Mouse (Mus musculus) 3134 (cell line): Measurements from ENCODE around the gene Cerkl.

Experiments used
- DNase-seq: peaks from one replicate; pipeline ENCODE4 v3.0.0-alpha.2; 2011; ENCODE audit warnings: low spot score; ENCODE audit not compliant: insufficient read length; ENCODE audit errors: extremely low read depth

Cerkl gene

DNA sequence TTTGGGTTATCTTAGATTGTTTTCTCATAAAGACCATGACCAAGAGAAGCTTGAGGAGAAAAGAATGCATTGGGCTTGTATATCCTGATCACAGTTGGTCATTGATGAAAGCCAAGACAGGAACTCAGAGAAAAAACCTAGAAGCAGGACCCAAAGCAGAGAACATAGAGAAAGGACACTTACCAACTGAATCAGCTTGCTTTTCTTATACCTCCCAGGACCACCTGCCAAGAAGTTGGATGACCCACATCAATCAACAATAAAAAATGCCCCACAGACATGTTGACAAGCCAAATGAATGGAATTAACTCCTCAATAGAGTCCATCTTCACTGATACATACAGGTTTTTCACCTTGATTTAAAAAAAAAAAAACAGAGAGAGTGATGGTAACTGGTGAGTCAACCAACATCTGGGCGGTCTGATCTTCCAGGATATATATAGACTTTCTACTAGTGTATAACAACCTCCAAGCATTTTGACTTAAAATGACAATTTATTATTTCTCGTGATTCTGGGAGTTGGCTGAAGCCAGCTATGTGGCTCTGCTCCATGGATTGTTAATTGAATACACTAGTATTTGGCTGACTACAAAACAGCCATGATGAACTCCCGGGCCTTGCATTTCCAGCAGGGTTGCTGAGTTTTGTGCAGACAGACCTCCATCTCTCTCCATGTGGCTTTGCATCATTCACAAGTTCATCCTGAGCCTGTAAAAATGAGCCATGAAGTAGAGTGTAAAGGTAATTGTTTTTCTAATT, 12.5 kb downstream of the Cerkl start:
- no peak for DNase-seq

- no peak for DNase-seq
Measured at GRCm38 (mm10) chr2:79443401-79443800, 13.2 kb downstream of the Cerkl start.

- DNase-seq: no peak
Measured at GRCm38 (mm10) chr2:79442906-79443305, 13.7 kb downstream of the Cerkl start.

GRCm38 (mm10) chr2:79442227-79442626, 14.4 kb downstream of the Cerkl start:
- DNase-seq: no peak

- DNase-seq: no peak
Measured at GRCm38 (mm10) chr2:79430061-79430460, 26.5 kb downstream of the Cerkl start.

DNA sequence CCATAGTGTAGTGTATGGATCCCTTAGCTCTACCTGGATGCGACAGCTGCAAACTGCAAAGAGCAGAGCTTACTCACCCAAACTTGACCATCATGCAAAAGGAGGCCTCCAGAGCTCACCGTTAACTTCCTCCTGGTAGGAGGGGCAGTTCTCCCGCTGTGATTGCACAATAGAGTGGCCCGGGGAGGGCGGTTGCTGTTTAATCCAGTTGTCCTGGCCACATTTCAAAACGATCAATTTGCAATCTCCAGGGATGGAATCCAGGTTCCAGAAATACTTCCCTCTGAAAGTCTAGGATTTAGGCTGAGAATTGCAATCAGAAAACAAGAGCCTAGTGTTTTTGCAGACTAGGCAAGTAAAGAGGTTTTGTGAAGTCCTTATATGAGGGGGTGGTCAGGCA, 26.9 kb downstream of the Cerkl start:
- DNase-seq: no peak

DNA sequence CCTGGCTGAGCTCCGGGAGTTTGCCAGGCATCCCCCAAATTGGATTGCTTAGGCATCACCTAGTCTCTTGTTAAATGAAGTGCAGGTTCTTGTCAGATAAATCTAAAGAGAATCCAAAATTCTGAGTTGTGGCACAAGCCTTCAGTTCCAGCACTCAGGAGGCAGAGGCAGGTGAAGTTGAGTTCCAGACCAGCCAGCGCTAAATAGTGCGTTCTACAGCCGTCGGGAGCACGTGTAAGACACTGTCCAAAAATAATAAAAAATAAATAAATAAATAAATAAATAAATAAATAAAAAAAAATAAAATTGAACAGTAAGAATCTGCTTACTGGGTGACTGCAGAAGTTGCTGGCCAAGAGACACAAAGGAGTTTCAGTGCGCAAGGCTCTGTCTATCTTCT, 27.5 kb downstream of the Cerkl start:
- no peak for DNase-seq

DNA sequence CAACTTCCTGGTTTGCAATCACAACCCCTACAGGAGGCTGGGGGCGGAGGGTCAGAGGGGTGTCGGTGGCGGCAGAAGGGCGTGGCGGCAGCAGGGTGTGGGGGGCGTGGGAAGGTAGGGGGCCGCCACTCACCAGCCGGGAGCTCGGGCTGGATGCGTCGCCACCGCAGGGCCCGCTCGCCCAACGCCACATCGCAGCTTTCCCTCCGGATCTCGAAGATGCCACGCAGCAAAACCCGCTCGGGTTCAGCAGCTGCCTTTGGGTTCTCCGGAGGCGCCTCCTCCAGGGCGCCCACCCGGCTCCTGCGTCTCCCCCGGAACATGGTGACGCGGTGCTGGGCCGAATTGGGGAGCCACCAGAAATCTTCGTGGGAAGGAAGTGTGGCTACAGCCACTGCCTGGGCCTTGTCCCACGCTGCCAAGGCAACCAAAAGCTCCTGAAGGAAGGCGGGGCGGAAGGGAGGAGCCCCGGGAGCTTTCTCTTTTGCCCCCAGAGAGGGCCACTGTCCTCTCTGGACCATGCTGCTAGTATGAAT, 27.9 kb downstream of the Cerkl start:
- no peak for DNase-seq

GRCm38 (mm10) chr2:79428022-79428421, 28.6 kb downstream of the Cerkl start:
- DNase-seq: no peak

GRCm38 (mm10) chr2:79421696-79422095, 34.9 kb downstream of the Cerkl start:
- no peak for DNase-seq

DNA sequence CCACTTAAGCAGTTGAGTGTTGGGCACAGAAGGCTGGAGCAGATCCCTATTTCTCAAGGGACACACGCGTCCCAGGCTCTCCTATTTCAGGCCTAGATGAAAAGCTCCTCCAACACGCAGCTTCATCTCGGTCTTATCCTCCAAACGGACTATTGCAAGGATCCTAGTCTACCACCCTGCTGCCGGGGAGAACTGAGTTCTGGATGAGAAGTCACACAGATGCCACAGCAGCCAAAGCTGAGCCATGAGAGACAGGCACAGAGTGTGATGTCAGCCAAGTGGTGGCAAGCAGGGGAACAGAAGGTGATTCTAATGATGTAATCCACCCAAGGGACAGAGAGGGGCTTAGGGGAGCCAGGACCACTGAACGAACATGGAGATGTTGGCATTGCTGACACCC, 42.1 kb downstream of the Cerkl start:
- DNase-seq: no peak

GRCm38 (mm10) chr2:79410903-79411255, 45.7 kb downstream of the Cerkl start:
- DNase-seq: no peak

GRCm38 (mm10) chr2:79410247-79410902, 46.2 kb downstream of the Cerkl start:
- no peak for DNase-seq

DNA sequence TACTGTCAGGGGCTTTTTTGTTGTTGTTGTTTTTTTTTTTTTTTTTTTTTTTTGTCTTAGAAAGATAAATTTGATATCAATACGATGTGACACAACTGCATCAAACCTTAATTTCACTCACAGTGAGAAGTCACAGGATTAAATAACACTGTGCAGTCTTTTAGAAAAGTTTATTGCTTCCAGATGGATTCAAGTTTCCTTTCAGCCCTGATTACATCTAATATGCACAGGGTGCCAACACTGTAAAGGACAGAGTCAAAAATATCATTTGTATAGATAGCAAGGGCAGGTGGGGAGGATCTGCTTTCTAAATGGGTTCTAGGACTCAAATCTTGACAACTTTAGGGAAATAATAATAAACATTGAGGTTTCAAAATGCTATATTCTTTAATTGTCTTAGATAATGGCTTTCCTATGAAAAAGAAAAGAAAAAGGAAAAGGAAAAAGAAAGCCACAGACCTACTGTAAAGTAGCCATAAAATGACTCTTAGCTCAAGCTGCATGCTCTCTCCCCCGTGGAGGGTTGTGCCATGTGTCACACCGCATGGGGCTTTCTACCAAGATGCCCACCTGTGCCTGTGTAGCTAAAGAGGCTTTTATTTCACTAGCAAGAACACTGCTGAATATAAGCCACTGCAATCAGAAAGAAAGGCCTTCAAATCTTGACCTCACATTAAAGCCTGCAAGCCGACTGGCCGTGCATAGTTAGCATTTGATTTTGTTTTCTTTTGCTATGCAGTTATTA, 50.8 kb downstream of the Cerkl start:
- DNase-seq: no peak

- no peak for DNase-seq
Measured at GRCm38 (mm10) chr2:79400045-79400444, 56.5 kb downstream of the Cerkl start.

DNA sequence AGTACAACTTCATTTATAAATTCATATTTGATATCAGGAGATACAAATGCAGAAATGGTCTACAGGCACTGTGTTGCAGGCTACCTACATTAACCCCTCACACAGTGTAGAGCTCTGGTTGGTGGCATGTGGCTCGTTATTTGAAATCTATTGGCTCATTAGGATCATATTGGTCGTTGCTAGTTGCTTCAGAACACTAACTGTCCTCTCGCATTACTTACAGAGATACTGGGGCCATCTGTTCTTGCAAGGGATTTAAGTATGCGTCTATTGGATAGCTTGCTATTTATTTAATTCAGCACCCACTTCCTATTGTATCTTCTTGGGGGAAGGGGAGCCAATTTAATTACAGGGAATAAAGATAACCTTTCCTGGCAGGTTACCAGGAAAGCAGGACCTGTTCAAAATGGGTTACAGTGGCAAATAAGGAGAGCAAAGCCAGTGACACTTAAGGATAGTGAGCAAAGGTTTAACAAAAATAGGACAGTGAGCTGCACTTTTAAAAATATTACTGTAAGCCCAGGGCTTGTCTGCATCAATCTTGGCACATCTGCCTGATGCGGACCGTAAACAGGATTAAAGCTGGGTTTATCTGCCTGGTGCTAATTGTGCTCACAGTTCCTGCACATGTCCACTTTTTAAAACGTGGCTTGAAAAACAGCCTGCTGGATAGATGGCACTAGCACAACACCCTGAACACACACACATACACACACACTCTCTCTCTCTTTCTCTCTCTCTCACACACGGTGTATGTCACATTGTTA, 57.2 kb downstream of the Cerkl start:
- DNase-seq: no peak

GRCm38 (mm10) chr2:79398831-79399230, 57.8 kb downstream of the Cerkl start:
- DNase-seq: no peak

- no peak for DNase-seq
Measured at GRCm38 (mm10) chr2:79398343-79398742, 58.2 kb downstream of the Cerkl start.

- DNase-seq: no peak
Measured at GRCm38 (mm10) chr2:79397107-79397506, 59.5 kb downstream of the Cerkl start.

DNA sequence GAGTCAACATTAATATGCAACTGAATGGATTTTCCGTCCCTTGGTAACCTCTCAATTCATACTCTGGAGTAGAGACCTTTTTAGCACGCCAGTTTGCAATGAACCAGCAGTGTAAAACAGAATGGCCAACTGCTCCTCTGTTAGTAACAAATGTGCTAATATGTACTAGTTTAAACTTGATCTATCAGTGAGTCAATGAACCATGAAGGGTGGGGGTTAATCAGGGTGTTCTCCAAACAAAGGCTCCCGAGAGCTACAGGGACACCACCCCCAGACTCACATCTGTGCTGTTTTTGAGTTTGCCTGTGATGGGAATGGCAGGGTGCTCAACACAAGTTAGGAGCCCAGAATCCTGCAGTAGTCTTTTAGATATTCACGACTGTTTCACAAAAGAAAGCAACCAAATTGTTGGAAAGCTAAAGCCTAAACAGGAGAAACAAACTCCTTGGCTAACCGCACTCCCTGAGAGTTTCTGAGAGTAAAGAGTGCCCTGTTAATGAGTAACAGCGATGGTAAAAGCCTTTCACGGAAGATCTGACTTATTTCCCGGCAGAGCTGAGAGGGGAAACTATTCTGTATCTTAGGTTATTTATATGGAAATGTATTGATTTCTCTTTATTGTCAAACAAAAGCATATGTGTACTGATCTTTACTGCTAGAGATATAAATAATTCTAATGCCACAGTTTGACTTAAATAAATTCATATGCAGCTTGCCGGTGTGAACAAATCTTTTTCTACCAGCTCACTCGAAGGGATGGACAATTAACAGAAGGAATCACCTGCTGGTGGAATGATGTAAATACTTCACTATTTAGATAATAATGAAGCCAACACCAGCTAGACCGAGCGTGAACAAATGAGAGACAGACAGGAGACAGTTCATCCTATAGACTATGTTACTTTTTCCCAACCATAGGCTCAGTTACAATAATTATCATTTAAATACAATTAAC, 77.2 kb downstream of the Cerkl start:
- DNase-seq: no peak
